Mouse (Mus musculus) C2C12 (cell line): ENCODE results near the gene Plekha6. TPM values are rescaled to one million over a fixed set of nuclear protein-coding genes. Genes with fewer than 3 reads are reported as not detected.

Source experiments
- H3K27me3 ChIP-seq: one replicate; pipeline ENCODE4 v1.6.1; 2011; ENCODE audit not compliant: control insufficient read depth, insufficient read depth, insufficient read length
- H3K36me3 ChIP-seq: one replicate; pipeline ENCODE4 v1.6.1; 2011; ENCODE audit not compliant: control insufficient read depth, insufficient read depth
- H3K4me3 ChIP-seq: one replicate; pipeline ENCODE4 v1.5.1; 2011; ENCODE audit warnings: mild to moderate bottlenecking, control low read depth; ENCODE audit not compliant: poor library complexity, insufficient read depth, severe bottlenecking
- H3K79me2 ChIP-seq: one replicate; pipeline ENCODE4 v1.6.1; 2011; ENCODE audit not compliant: control insufficient read depth, insufficient read depth
- H3K79me3 ChIP-seq: one replicate; pipeline ENCODE4 v1.6.1; 2011; ENCODE audit warnings: low read depth, control low read depth
- H3ac ChIP-seq: one replicate; pipeline ENCODE3; 2011; ENCODE audit warnings: low read depth; ENCODE audit not compliant: control insufficient read depth, insufficient read length
- CEBPB ChIP-seq: IDR thresholded peaks from one replicate; pipeline ENCODE4 v1.6.1; 2011; ENCODE audit warnings: low read depth, mild to moderate bottlenecking, control low read depth, moderate library complexity
- CTCF ChIP-seq: IDR thresholded peaks from one replicate; pipeline ENCODE4 v1.5.1; 2011; ENCODE audit not compliant: control insufficient read depth, insufficient read depth, insufficient read length
- FOSL1 ChIP-seq: IDR thresholded peaks from one replicate; pipeline ENCODE4 v1.8.0; 2011; ENCODE audit warnings: mild to moderate bottlenecking, low read length; ENCODE audit not compliant: poor library complexity, insufficient read depth, severe bottlenecking
- MAX ChIP-seq: IDR thresholded peaks from one replicate; pipeline ENCODE4 v1.6.1; 2011; ENCODE audit warnings: mild to moderate bottlenecking, control low read depth
- MYOD1 ChIP-seq: IDR thresholded peaks from one replicate; pipeline ENCODE4 v1.6.1; 2011; ENCODE audit warnings: low read depth; ENCODE audit not compliant: control insufficient read depth, insufficient read length
- MYOG ChIP-seq: IDR thresholded peaks from one replicate; pipeline ENCODE4 v1.6.1; 2011; ENCODE audit not compliant: control insufficient read depth, insufficient read length; ENCODE audit errors: extremely low read depth
- USF1 ChIP-seq: IDR thresholded peaks from one replicate; pipeline ENCODE4 v1.6.1; 2011; ENCODE audit warnings: low read depth, mild to moderate bottlenecking, control low read depth, moderate library complexity
- polyA plus RNA-seq: library from polyadenylated mRNA; unstranded; fragments of >200 nt; fragmentation: generic; extraction: Trizol; gene quantifications from one replicate; pipeline ENCODE4 v1.2.1, GENCODE M21; 2012; ENCODE audit warnings: missing spikeins

The Plekha6 gene
- polyA plus RNA-seq, 1 experiment = 0.15 TPM

DNA sequence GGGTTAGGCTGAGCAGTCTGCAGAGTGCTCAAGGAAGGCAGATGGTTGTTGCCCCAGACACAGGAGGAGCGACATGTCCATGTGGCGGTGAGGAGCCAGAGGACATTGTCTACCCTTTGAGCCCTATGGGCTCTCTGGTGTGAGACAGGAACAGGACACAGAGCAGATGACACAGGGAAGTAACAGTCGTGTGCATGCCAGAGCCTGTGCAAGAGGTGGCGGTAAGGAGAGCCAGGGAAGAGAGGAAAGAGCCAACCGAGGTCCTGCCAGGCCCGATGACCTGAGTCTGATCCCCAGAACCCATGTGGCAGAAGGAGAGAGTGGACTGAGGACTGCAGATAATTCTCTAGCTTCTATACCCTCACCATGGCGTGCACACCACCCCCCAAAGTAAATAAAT lies 99.1 kb downstream of the Plekha6 start:
- no peak for TF ChIP-seq MYOG
- Histone ChIP-seq H3K4me3 (no peak overlapping the region), H3K27me3 (peaks cover 56% of the 10 kb centered on the region), H3ac (no peak overlapping the region), H3K79me3 (no peaks in the 10 kb centered on the region), H3K36me3 (no peaks in the 10 kb centered on the region), H3K79me2 (no peaks in the 10 kb centered on the region)

DNA sequence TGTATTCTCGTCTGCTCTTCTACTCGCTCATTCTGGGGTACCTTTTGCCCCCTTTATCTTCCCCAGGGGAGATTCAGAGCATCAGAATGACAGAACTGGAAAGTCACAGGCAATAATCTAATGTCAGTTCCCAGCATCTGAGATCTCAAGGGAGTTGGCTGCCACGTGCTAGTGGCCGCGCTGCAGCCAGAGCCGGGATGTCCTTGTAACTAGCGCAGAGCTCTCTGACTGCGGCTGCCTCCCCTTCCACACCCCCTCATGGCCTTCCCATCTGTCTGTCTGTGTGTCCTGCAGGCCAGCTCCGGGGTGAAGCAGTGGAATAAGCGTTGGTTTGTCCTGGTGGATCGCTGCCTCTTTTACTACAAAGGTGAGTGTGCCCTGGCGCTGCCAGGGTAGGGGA lies 100.4 kb downstream of the Plekha6 start:
- Histone ChIP-seq H3K27me3 (peaks cover 49% of the 10 kb centered on the region), H3K36me3 (no peaks in the 10 kb centered on the region), H3K79me3 (no peaks in the 10 kb centered on the region), H3K79me2 (no peaks in the 10 kb centered on the region), H3K4me3 (no peak overlapping the region), H3ac (no peak overlapping the region)
- TF ChIP-seq MYOD1 (no peak), CTCF (no peak), MAX (no peak), MYOG (no peak), FOSL1 (no peak), CEBPB (no peak), USF1 (no peak)

DNA sequence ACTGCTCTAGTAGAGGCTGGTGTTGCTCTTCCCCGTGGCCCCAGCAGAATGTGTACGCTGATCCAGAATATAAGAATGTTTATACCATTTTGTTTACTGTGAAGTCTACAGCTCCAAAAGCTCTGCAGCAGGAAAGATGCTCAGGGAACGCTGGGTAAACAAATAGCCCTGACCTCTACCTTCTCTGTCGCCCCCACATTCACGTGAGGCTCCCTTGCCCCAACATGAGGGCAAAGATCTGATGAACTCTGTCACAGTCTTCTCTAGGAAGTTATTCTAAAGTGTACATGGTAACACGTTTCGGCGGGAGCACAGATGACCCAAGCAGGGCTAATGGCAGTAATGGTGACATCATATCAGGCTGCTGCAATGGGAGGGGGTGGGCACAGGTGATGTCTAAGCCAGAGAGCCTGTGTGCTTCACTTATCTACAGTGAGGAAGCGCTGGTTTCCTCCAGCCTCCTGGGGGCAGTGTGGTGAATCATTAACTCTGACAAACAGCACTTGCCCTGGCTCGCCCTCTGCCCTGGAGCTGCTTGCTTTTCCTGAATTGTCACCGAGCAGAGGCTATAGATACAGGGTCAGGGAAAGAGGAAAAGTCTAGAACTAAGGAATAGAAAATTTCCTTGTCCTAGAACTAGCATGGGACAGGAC lies 101.2 kb downstream of the Plekha6 start:
- no peak for TF ChIP-seq CTCF
- no peak for TF ChIP-seq MYOD1
- no peak for TF ChIP-seq MAX
- TF ChIP-seq CEBPB = no peak
- no peak for TF ChIP-seq FOSL1
- TF ChIP-seq USF1 = no peak
- TF ChIP-seq MYOG = no peak

DNA sequence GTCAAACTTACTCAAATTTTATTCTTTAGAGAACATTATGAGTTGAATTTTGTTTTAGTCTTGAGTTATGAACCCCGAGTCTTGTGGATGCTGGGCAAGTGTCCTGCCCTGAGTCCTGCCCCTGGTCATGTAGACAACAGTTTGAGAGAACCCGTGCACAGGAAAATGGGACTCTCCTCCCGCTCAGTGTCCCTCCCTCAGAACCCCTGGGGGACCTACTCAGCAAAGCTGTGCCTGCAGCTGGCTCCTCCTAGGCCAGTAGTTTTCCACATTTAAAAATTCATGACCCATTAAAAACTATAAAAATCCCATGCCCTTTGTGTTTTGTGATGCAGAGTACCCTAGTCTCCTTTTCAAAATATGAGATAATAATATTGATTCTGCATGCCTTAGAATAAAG lies 103.1 kb downstream of the Plekha6 start:
- Histone ChIP-seq H3K79me3 (no peaks in the 10 kb centered on the region), H3K27me3 (peaks cover 35% of the 10 kb centered on the region), H3K79me2 (no peaks in the 10 kb centered on the region), H3K36me3 (no peaks in the 10 kb centered on the region), H3ac (no peak overlapping the region), H3K4me3 (no peak overlapping the region)
- no peak for TF ChIP-seq MYOD1
- TF ChIP-seq CTCF = no peak
- no peak for TF ChIP-seq MYOG
- no peak for TF ChIP-seq CEBPB
- no peak for TF ChIP-seq MAX
- TF ChIP-seq FOSL1 = no peak
- TF ChIP-seq USF1 = no peak

More for the DNA sequence above, 101.2 kb downstream of the Plekha6 start:
- no peaks in the 10 kb centered on the region for H3K79me3 ChIP-seq
- H3K79me2 ChIP-seq = no peaks in the 10 kb centered on the region
- H3ac ChIP-seq = no peak overlapping the region
- no peaks in the 10 kb centered on the region for H3K36me3 ChIP-seq
- no peak overlapping the region for H3K4me3 ChIP-seq
- H3K27me3 ChIP-seq = peaks cover 45% of the 10 kb centered on the region

DNA sequence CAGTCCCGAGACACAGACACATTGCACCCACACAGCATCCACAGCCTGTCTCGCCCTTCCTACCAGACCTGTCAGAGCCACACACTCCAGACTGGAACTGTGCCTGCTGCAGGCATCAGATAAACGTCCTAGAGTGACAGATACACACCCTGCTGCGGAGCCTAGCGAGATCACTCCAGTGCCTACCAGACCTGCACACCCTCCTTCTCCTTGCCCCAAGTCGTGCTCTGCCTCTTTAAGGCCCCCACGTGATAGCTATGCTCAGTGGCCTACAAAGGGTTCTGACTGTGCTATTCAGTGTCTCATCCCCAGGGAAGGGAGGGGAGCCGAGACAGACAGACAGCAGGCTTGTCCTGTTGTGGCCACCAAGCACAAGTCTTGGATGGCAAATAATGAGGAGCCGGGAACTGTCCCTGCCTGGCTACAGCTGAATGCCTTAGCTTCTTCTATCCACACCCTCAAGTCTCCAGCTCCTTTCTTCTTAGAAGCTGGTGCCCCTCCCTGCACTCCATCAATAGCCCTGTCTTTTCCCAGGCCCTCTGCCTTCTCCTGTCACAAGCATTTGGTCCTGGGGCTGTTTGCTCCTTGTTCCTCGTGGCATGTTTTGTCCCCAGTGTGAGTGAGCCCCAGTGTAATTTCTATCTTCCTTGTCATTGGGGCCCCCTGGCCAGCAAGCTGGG lies 103.9 kb downstream of the Plekha6 start:
- Histone ChIP-seq H3K36me3 (no peaks in the 10 kb centered on the region), H3ac (no peak overlapping the region), H3K27me3 (peaks cover 27% of the 10 kb centered on the region), H3K79me3 (no peaks in the 10 kb centered on the region), H3K4me3 (no peak overlapping the region), H3K79me2 (no peaks in the 10 kb centered on the region)
- no peak for TF ChIP-seq FOSL1
- TF ChIP-seq MYOD1 = no peak
- no peak for TF ChIP-seq USF1
- TF ChIP-seq MAX = no peak
- no peak for TF ChIP-seq CTCF
- no peak for TF ChIP-seq MYOG
- TF ChIP-seq CEBPB = no peak

DNA sequence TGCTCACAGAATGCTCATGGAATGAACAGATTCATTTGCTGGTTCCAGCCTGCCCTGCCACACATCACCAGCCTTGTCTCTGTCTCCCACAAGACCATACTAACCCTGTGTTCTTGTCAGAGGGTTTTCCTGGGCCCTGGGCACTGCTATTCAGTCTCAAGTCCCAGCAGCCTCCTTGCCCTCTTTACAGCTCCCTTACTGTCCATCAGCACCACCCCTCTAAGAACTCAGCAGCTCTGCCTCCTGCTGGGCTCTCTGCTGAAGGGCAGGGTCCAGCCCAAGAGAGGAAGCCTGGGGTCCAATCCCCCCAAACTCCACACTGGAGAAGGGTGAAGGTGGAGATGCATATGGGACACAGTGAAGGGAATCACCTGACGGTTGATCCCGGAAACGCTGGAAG lies 104.5 kb downstream of the Plekha6 start:
- H3K27me3 ChIP-seq = peaks cover 24% of the 10 kb centered on the region
- no peaks in the 10 kb centered on the region for H3K79me2 ChIP-seq
- H3K4me3 ChIP-seq = no peak overlapping the region
- H3K36me3 ChIP-seq = no peaks in the 10 kb centered on the region
- H3ac ChIP-seq = no peak overlapping the region
- TF ChIP-seq CTCF = no peak
- TF ChIP-seq MYOD1 = no peak
- no peak for TF ChIP-seq CEBPB
- TF ChIP-seq FOSL1 = no peak
- TF ChIP-seq MAX = no peak
- no peak for TF ChIP-seq USF1
- no peak for TF ChIP-seq MYOG
- no peaks in the 10 kb centered on the region for H3K79me3 ChIP-seq
